Mouse (Mus musculus): ENCODE data around the gene Tpr.

- TF ChIP-seq POLR2A (IDR thresholded peaks at IDR 0.05; ENCODE audit: borderline replicate concordance, insufficient read depth, low read length) (no peak), CTCF (IDR thresholded peaks at IDR 0.05; ENCODE audit: borderline replicate concordance, insufficient read depth, low read depth, low read length) (no peak)
Observed at GRCm38 (mm10) chr1:150407285-150407684, 14.6 kb downstream of the Tpr start.

All from cerebellum, adult 2 months (tissue).